Mouse (Mus musculus): ENCODE results near the gene Echdc3.
A peak's percentile ranks its signal among the peaks of the same experiment; 100 is the strongest.

The Echdc3 gene

GRCm38 (mm10) chr2:6212724-6213511 is at the start of gene Echdc3:
Echdc3 (minus strand) TSS chr2:6213033.
- no peak for TF ChIP-seq NANOG (IDR thresholded peaks at IDR 0.05; ENCODE audit: borderline replicate concordance, low read length)
- no peak for TF ChIP-seq POU5F1 (IDR thresholded peaks at IDR 0.05; ENCODE audit: borderline replicate concordance, low read length)
- TF ChIP-seq CTCF (conservative IDR thresholded peaks at IDR 0.05; ENCODE audit: low read length), result no peak
- Histone ChIP-seq H3K4me3 (replicated peaks; ENCODE audit: low read length) (peak within 1 kb of the TSS; percentile 76), H3K4me1 (replicated peaks; ENCODE audit: low read depth, low read length) (peaks cover 17% of the 10 kb centered on the region), H3K27me3 (ENCODE audit: insufficient read depth, low read length) (peaks cover 29% of the 10 kb centered on the region), H3K9me3 (ENCODE audit: low read length) (no peaks in the 10 kb centered on the region), H3K36me3 (ENCODE audit: insufficient read depth, low read length) (no peaks in the 10 kb centered on the region)

DNA sequence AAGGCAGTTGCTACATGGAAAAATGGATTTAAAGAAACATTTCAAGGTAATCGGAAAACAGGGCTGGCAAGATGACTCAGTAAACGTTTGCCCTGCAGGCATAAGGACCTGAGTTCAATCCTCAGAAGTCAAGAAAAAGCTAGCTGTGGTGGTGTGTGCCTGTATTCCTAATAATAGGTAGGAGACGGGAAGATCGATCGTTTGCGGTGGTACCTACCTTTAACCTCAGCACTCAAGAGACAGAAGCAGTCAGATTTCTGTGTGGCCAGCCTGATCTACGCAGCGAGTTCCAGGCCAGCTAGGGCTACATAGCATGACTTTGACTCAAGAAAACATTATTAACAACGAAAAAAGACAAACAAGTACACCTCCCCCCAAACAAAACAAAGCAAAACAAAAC is 48.9 kb upstream of the Echdc3 start:
- H3K27me3 ChIP-seq (ENCODE audit: insufficient read depth, low read length), result no peaks in the 10 kb centered on the region; the same call in 1 of the 2 replicates
- no peaks in the 10 kb centered on the region for H3K36me3 ChIP-seq (ENCODE audit: insufficient read depth, low read length)
- H3K9me3 ChIP-seq (ENCODE audit: low read length), result peaks cover 7% of the 10 kb centered on the region; the same call in 1 of the 2 replicates
- no peak overlapping the region for H3K4me3 ChIP-seq (replicated peaks; ENCODE audit: low read length)
- TF ChIP-seq POU5F1 (IDR thresholded peaks at IDR 0.05; ENCODE audit: borderline replicate concordance, low read length), result no peak
- TF ChIP-seq NANOG (IDR thresholded peaks at IDR 0.05; ENCODE audit: borderline replicate concordance, low read length), result no peak
- TF ChIP-seq CTCF (conservative IDR thresholded peaks at IDR 0.05; ENCODE audit: low read length), result no peak
- H3K4me1 ChIP-seq (replicated peaks; ENCODE audit: low read depth, low read length), result peaks cover 17% of the 10 kb centered on the region

- H3K36me3 ChIP-seq (ENCODE audit: insufficient read depth, low read length), result no peaks in the 10 kb centered on the region
- TF ChIP-seq NANOG (IDR thresholded peaks at IDR 0.05; ENCODE audit: borderline replicate concordance, low read length), result no peak
- no peak for TF ChIP-seq CTCF (conservative IDR thresholded peaks at IDR 0.05; ENCODE audit: low read length)
- TF ChIP-seq POU5F1 (IDR thresholded peaks at IDR 0.05; ENCODE audit: borderline replicate concordance, low read length), result no peak
- no peaks in the 10 kb centered on the region; the same call in 1 of the 2 replicates for H3K27me3 ChIP-seq (ENCODE audit: insufficient read depth, low read length)
- peaks cover 22% of the 10 kb centered on the region for H3K4me1 ChIP-seq (replicated peaks; ENCODE audit: low read depth, low read length)
- peaks cover 7% of the 10 kb centered on the region; the same call in 1 of the 2 replicates for H3K9me3 ChIP-seq (ENCODE audit: low read length)
- no peak overlapping the region for H3K4me3 ChIP-seq (replicated peaks; ENCODE audit: low read length)
Measured at GRCm38 (mm10) chr2:6261201-6261672, 48.4 kb upstream of the Echdc3 start.

- no peaks in the 10 kb centered on the region; the same call in 1 of the 2 replicates for H3K27me3 ChIP-seq (ENCODE audit: insufficient read depth, low read length)
- TF ChIP-seq POU5F1 (IDR thresholded peaks at IDR 0.05; ENCODE audit: borderline replicate concordance, low read length), result no peak
- TF ChIP-seq NANOG (IDR thresholded peaks at IDR 0.05; ENCODE audit: borderline replicate concordance, low read length), result no peak
- no peak for TF ChIP-seq CTCF (conservative IDR thresholded peaks at IDR 0.05; ENCODE audit: low read length)
- H3K9me3 ChIP-seq (ENCODE audit: low read length), result peaks cover 3% of the 10 kb centered on the region; the same call in 1 of the 2 replicates
- H3K4me3 ChIP-seq (replicated peaks; ENCODE audit: low read length), result no peak overlapping the region
- peaks cover 26% of the 10 kb centered on the region for H3K4me1 ChIP-seq (replicated peaks; ENCODE audit: low read depth, low read length)
- no peaks in the 10 kb centered on the region for H3K36me3 ChIP-seq (ENCODE audit: insufficient read depth, low read length)
Measured at GRCm38 (mm10) chr2:6260661-6261060, 47.8 kb upstream of the Echdc3 start.

DNA sequence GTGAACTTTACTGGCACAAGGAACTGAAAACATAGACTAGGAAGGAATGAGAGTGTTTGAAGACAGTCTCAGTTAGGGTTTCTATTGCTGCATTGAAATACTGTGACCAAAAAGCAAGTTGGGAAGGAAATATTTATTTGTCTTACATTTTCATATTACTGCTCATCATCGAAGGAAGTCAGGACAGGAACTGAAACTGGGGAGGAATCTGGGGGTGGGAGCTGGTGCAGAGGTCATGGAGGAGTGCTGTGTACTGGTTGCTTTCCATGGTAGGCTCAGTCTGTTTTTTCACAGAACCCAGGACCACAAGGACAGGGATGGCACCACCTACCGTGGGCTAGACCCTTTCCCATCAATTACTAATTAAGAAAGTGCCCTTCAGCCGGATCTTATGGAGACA is 46.3 kb upstream of the Echdc3 start:
- TF ChIP-seq CTCF (conservative IDR thresholded peaks at IDR 0.05; ENCODE audit: low read length) (no peak), POU5F1 (IDR thresholded peaks at IDR 0.05; ENCODE audit: borderline replicate concordance, low read length) (no peak), NANOG (IDR thresholded peaks at IDR 0.05; ENCODE audit: borderline replicate concordance, low read length) (no peak)
- no peak overlapping the region for H3K4me3 ChIP-seq (replicated peaks; ENCODE audit: low read length)
- no peaks in the 10 kb centered on the region; the same call in 1 of the 2 replicates for H3K27me3 ChIP-seq (ENCODE audit: insufficient read depth, low read length)
- no peaks in the 10 kb centered on the region for H3K9me3 ChIP-seq (ENCODE audit: low read length)
- peaks cover 20% of the 10 kb centered on the region for H3K4me1 ChIP-seq (replicated peaks; ENCODE audit: low read depth, low read length)
- no peaks in the 10 kb centered on the region for H3K36me3 ChIP-seq (ENCODE audit: insufficient read depth, low read length)

GRCm38 (mm10) chr2:6258026-6258425 is 45.2 kb upstream of the Echdc3 start:
- no peak for TF ChIP-seq POU5F1 (IDR thresholded peaks at IDR 0.05; ENCODE audit: borderline replicate concordance, low read length)
- TF ChIP-seq NANOG (IDR thresholded peaks at IDR 0.05; ENCODE audit: borderline replicate concordance, low read length), result no peak
- no peak for TF ChIP-seq CTCF (conservative IDR thresholded peaks at IDR 0.05; ENCODE audit: low read length)
- peaks cover 20% of the 10 kb centered on the region for H3K4me1 ChIP-seq (replicated peaks; ENCODE audit: low read depth, low read length)
- H3K4me3 ChIP-seq (replicated peaks; ENCODE audit: low read length), result no peak overlapping the region
- H3K27me3 ChIP-seq (ENCODE audit: insufficient read depth, low read length), result no peaks in the 10 kb centered on the region; the same call in 1 of the 2 replicates
- H3K9me3 ChIP-seq (ENCODE audit: low read length), result peaks cover 4% of the 10 kb centered on the region; the same call in 1 of the 2 replicates
- H3K36me3 ChIP-seq (ENCODE audit: insufficient read depth, low read length), result no peaks in the 10 kb centered on the region

GRCm38 (mm10) chr2:6257146-6257545 is 44.3 kb upstream of the Echdc3 start:
- peaks cover 20% of the 10 kb centered on the region for H3K4me1 ChIP-seq (replicated peaks; ENCODE audit: low read depth, low read length)
- H3K27me3 ChIP-seq (ENCODE audit: insufficient read depth, low read length), result no peaks in the 10 kb centered on the region; the same call in 1 of the 2 replicates
- H3K36me3 ChIP-seq (ENCODE audit: insufficient read depth, low read length), result no peaks in the 10 kb centered on the region
- no peak overlapping the region for H3K4me3 ChIP-seq (replicated peaks; ENCODE audit: low read length)
- TF ChIP-seq NANOG (IDR thresholded peaks at IDR 0.05; ENCODE audit: borderline replicate concordance, low read length), result no peak
- TF ChIP-seq CTCF (conservative IDR thresholded peaks at IDR 0.05; ENCODE audit: low read length), result no peak
- no peak for TF ChIP-seq POU5F1 (IDR thresholded peaks at IDR 0.05; ENCODE audit: borderline replicate concordance, low read length)
- H3K9me3 ChIP-seq (ENCODE audit: low read length), result peaks cover 11% of the 10 kb centered on the region; the same call in 1 of the 2 replicates

GRCm38 (mm10) chr2:6255989-6256841 is 43.4 kb upstream of the Echdc3 start:
- Histone ChIP-seq H3K9me3 (ENCODE audit: low read length) (peaks cover 11% of the 10 kb centered on the region; the same call in 1 of the 2 replicates), H3K27me3 (ENCODE audit: insufficient read depth, low read length) (no peaks in the 10 kb centered on the region; the same call in 1 of the 2 replicates), H3K4me3 (replicated peaks; ENCODE audit: low read length) (no peak overlapping the region), H3K4me1 (replicated peaks; ENCODE audit: low read depth, low read length) (peaks cover 13% of the 10 kb centered on the region), H3K36me3 (ENCODE audit: insufficient read depth, low read length) (no peaks in the 10 kb centered on the region)
- TF ChIP-seq POU5F1 (IDR thresholded peaks at IDR 0.05; ENCODE audit: borderline replicate concordance, low read length) (no peak), NANOG (IDR thresholded peaks at IDR 0.05; ENCODE audit: borderline replicate concordance, low read length) (no peak), CTCF (conservative IDR thresholded peaks at IDR 0.05; ENCODE audit: low read length) (no peak)
